Mouse (Mus musculus) hindbrain, embryonic 10.5 days (tissue): ENCODE data around the gene Rab11fip3. TPM values are rescaled to one million over a fixed set of nuclear protein-coding genes. Genes with fewer than 3 reads are reported as not detected.

Source experiments
- DNase-seq: peaks from one replicate; pipeline ENCODE4 v3.0.0-alpha.2; 2017; ENCODE audit warnings: low spot score
- H3K27ac ChIP-seq: fragments of 300-500 bp; sonication (generic); 2 replicates; pipeline ENCODE4 v1.5.1; 2016; ENCODE audit warnings: mild to moderate bottlenecking, moderate library complexity
- H3K27me3 ChIP-seq: fragments of 300-500 bp; sonication (generic); 2 replicates; pipeline ENCODE4 v1.6.1; 2016; ENCODE audit warnings: mild to moderate bottlenecking; ENCODE audit not compliant: poor library complexity, insufficient read depth, severe bottlenecking
- H3K36me3 ChIP-seq: fragments of 300-500 bp; sonication (generic); 2 replicates; pipeline ENCODE4 v1.6.1; 2016; ENCODE audit warnings: mild to moderate bottlenecking, moderate library complexity
- H3K4me1 ChIP-seq: fragments of 300-500 bp; sonication (generic); replicated peaks from 2 replicates; pipeline ENCODE4 v1.6.1; 2016; ENCODE audit warnings: mild to moderate bottlenecking
- H3K4me3 ChIP-seq: fragments of 300-500 bp; sonication (generic); 2 replicates; pipeline ENCODE4 v1.5.1; 2016; ENCODE audit warnings: mild to moderate bottlenecking, moderate library complexity
- H3K9me3 ChIP-seq: fragments of 300-500 bp; sonication (generic); 2 replicates; pipeline ENCODE4 v1.6.1; 2016; ENCODE audit warnings: mild to moderate bottlenecking, moderate library complexity
- WGBS: fragments of 180-500 bp; shearing (Covaris S2); methylation state at CpG from one replicate; pipeline ENCODE4 v1.1.7; 2016; 5-methylcytosine and 5-hydroxymethylcytosine counted together
- polyA plus RNA-seq: library from polyadenylated mRNA; unstranded; fragments of >200 nt; fragmentation: Nextera tagmentation; extraction: Ambion mirVana; gene quantifications from 2 replicates; pipeline ENCODE4 v1.2.1, GENCODE M21; 2016

The Rab11fip3 gene
- polyA plus RNA-seq, 1 experiment from 2014 or later: 30.9 TPM

- Histone ChIP-seq H3K4me1 (no peaks in the 10 kb centered on the region), H3K9me3 (no peaks in the 10 kb centered on the region), H3K27me3 (no peaks in the 10 kb centered on the region), H3K36me3 (peaks cover 96% of the 10 kb centered on the region), H3K4me3 (no peak overlapping the region), H3K27ac (no peak overlapping the region)
- WGBS: 94% methylated on average over 3 of the region's 3 CpGs
- no peak for DNase-seq
Observed at GRCm38 (mm10) chr17:25993489-25993888, 75.9 kb downstream of the Rab11fip3 start.

DNA sequence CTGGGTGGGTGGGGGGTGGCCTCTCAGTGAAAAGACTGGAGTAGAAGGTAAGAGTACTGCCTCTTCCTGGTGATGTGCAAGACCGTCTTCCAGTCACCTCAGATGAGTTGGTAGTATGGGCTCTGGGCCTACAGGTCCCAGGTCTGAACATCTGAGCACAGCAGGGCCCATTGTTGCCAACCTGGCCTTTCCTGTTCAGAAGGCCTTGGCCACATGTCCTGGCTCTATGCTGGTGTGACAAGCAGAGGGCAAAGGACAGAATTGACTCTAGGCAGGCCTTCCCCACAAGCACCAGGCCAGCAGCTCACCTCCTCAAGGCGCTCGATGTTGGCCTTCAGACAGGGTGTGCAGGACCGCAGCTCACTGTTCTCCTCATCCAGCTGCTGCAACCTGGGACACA is 77.1 kb downstream of the Rab11fip3 start:
- DNase-seq: no peak
- Histone ChIP-seq H3K36me3 (peaks cover 89% of the 10 kb centered on the region), H3K4me3 (no peak overlapping the region), H3K27me3 (no peaks in the 10 kb centered on the region), H3K9me3 (no peaks in the 10 kb centered on the region), H3K27ac (no peak overlapping the region), H3K4me1 (no peaks in the 10 kb centered on the region)
- 100% methylated on average over 4 of the region's 4 CpGs for WGBS

DNA sequence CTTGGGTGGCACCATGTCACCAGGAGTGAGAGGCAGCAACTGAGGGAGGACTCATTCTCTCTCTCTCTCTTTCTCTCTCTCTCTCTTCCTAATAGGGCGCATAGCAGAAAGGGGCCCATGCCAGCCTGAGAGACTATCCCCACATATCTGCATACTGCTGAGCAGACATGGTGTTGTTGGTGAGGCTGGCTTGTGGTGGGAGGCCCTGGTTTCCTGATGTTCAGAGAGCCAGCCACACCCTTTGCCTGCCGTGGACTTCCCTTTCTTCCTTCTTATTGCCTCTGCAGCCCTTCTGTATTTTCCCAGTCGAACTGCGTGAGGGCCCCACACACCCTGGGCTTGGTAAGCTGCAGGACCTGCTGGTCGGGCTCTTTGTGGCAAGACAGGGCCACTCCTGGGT is 79.0 kb downstream of the Rab11fip3 start:
- no peak overlapping the region for H3K4me3 ChIP-seq
- H3K9me3 ChIP-seq: no peaks in the 10 kb centered on the region
- H3K4me1 ChIP-seq: peaks cover 4% of the 10 kb centered on the region; the same call in 1 of the 2 replicates
- no peaks in the 10 kb centered on the region for H3K27me3 ChIP-seq
- 95% methylated on average over 5 of the region's 5 CpGs for WGBS
- H3K36me3 ChIP-seq: peaks cover 72% of the 10 kb centered on the region
- H3K27ac ChIP-seq: no peak overlapping the region
- no peak for DNase-seq

- WGBS: under 1% methylated on average over 91 of the region's 91 CpGs
- Histone ChIP-seq H3K36me3 (peaks cover 27% of the 10 kb centered on the region), H3K4me3 (peak within 1 kb of the TSS; percentile 78), H3K4me1 (peaks cover 30% of the 10 kb centered on the region), H3K27me3 (no peaks in the 10 kb centered on the region), H3K9me3 (no peaks in the 10 kb centered on the region), H3K27ac (peak within 1 kb of the TSS; percentile 94)
- DNase-seq: peak; percentile 94
Observed at GRCm38 (mm10) chr17:25985306-25986294, 83.8 kb downstream of the Rab11fip3 start, which contains the start of gene Capn15. Gene Capn15 (minus strand): TSS chr17:25985796.

DNA sequence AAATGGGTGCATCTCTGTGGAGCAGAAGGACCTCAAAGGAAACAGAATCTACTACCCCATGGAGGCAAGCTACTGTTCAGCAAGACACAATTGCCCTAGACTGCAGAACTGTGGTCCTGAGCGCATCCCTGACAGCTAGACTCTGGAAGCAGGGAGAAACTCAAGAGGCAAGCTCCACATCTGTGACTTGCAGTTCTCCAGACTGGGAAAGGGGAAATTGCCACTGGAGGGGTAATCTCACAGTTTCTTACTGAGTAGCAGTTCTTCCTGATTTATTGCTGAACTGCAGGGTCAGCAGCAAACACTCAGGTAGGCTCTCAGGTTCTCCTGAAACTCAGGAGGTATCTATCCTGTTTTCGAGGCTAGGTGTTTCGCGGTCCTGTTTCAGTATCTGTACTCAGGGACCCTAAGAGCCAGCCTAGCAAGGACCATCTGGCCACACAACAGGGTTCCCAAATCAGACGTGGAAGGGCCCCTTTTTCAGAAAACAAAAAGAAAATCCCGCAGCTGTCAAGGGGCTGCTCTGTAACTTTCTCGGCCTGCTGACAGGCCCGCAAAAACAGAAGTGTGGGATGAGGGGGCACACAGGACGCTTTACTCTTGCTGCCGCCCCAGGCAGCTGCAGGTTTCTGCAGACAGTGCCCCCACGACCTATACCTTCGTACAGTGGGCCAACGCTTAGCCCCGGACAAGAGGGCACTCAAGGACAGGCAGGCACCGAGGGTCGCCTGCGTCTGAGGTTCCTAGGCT is 84.6 kb downstream of the Rab11fip3 start:
- Histone ChIP-seq H3K36me3 (peaks cover 19% of the 10 kb centered on the region), H3K27ac (peak overlapping the region; percentile 94), H3K27me3 (no peaks in the 10 kb centered on the region), H3K9me3 (no peaks in the 10 kb centered on the region), H3K4me3 (peak overlapping the region; percentile 78), H3K4me1 (peaks cover 30% of the 10 kb centered on the region)
- WGBS: 13% methylated on average over 17 of the region's 17 CpGs
- DNase-seq: peak; percentile 10

DNA sequence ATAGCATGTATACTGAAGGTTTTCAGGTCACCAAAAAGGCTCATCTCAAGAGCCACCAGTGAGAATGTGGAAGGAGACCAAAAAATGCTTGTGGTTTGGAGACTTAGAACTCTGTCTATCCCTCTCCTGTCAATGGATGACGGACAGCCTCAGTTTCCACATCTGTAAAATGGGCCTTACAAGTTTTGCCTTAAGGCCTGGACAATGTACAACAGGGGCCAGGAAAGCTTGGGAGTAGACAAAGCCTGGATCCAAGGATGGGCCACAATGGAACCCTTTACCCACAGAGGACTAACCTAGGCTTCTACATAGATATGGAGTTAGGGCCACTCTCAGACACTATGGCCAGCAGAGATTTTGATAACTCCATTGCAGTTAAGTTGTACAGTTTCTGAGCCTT is 85.3 kb downstream of the Rab11fip3 start:
- Histone ChIP-seq H3K4me1 (peaks cover 30% of the 10 kb centered on the region), H3K27ac (0 out of 2 replicates have a peak overlapping the region, but pooled peaks have one; percentile 94), H3K36me3 (peaks cover 13% of the 10 kb centered on the region), H3K27me3 (no peaks in the 10 kb centered on the region), H3K9me3 (no peaks in the 10 kb centered on the region), H3K4me3 (peak overlapping the region; percentile 78)
- DNase-seq: no peak
- WGBS: 97% methylated on average over 1 of the region's 1 CpGs

- Histone ChIP-seq H3K27ac (no peak overlapping the region), H3K36me3 (0 out of 2 replicates have a peak, but pooled peaks cover 7% of the 10 kb centered on the region), H3K4me3 (no peak overlapping the region), H3K4me1 (peaks cover 30% of the 10 kb centered on the region), H3K27me3 (no peaks in the 10 kb centered on the region), H3K9me3 (no peaks in the 10 kb centered on the region)
- no peak for DNase-seq
- WGBS: 95% methylated on average over 3 of the region's 3 CpGs
Observed at GRCm38 (mm10) chr17:25982913-25983312, 86.4 kb downstream of the Rab11fip3 start.

DNA sequence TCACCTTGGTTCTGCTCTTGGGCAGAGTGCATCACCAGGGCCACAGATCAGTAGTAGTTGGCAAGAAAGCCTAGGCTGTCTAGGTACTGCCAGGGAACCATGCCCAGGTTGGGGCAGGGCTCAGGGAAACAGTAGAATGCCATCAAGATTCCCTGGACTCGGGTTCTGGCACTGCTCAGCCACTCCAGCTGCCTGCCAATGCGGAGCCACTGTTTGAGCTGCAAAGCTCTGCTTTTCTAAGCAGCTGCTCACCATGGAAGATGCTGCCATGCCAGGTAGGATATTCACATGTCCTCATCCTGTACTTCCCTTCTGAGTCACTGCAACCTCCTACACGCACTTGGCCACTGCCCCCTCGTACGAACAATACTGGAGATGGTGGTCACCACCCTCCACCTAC is 88.5 kb downstream of the Rab11fip3 start:
- Histone ChIP-seq H3K36me3 (0 out of 2 replicates have a peak, but pooled peaks cover 10% of the 10 kb centered on the region), H3K4me3 (no peak overlapping the region), H3K9me3 (no peaks in the 10 kb centered on the region), H3K27ac (no peak overlapping the region), H3K4me1 (peaks cover 26% of the 10 kb centered on the region), H3K27me3 (no peaks in the 10 kb centered on the region)
- no peak for DNase-seq
- 93% methylated on average over 5 of the region's 5 CpGs for WGBS

DNA sequence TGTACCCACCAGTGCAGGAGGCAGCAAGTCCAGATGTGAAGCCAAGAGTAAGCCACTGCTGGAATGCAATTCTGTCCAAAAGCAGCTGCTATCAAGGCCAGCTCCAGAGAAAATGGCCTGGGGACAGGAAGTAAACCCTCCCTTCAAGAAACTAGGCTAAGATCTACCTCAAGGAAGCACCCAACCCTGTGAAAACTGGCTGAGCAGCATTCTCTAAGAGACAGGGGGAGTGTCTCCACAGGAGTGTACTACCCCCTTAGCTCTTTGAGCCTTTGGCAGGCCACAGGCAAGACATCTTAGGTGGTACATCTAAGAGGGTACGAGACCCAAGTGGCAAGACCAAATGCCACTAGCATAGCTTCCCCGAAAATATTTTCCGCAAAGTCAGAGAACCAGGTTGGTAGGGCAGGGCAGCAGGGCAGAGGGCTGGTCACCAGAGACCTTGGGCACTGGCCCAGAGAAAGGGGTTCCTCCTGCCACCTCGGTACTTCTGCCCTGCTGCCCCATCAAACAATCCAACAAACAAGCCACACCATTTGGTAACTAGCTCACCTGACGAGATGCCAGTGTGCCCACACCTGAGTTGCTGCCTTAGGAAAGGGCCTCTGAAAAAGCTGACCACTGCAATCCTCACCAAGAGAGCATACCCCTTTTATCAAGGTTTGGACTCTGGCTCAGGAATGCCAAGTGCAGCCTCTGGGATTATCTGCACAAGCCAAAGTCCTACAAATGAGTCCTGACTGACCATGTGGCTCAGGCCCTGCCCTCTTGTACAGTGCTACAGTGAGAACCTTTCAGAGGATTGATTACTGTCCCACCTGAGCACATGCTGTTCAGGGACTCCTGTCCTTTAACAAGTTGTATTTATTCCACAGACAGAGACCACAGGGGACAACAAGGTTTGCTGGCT is 89.3 kb downstream of the Rab11fip3 start:
- H3K9me3 ChIP-seq: no peaks in the 10 kb centered on the region
- 0 out of 2 replicates have a peak, but pooled peaks cover 10% of the 10 kb centered on the region for H3K36me3 ChIP-seq
- H3K27me3 ChIP-seq: no peaks in the 10 kb centered on the region
- DNase-seq: no peak
- H3K27ac ChIP-seq: no peak overlapping the region
- no peak overlapping the region for H3K4me3 ChIP-seq
- WGBS: 92% methylated on average over 5 of the region's 5 CpGs
- peaks cover 26% of the 10 kb centered on the region for H3K4me1 ChIP-seq

GRCm38 (mm10) chr17:25970954-25971707 is 98.2 kb downstream of the Rab11fip3 start:
- Histone ChIP-seq H3K27ac (no peak overlapping the region), H3K36me3 (peaks cover 24% of the 10 kb centered on the region), H3K27me3 (no peaks in the 10 kb centered on the region), H3K4me1 (peaks cover 5% of the 10 kb centered on the region), H3K9me3 (no peaks in the 10 kb centered on the region), H3K4me3 (no peak overlapping the region)
- 85% methylated on average over 4 of the region's 4 CpGs for WGBS
- no peak for DNase-seq

GRCm38 (mm10) chr17:25970448-25970847 is 98.9 kb downstream of the Rab11fip3 start:
- Histone ChIP-seq H3K27ac (no peak overlapping the region), H3K27me3 (no peaks in the 10 kb centered on the region), H3K9me3 (no peaks in the 10 kb centered on the region), H3K36me3 (peaks cover 24% of the 10 kb centered on the region), H3K4me3 (no peak overlapping the region), H3K4me1 (peaks cover 5% of the 10 kb centered on the region)
- 96% methylated on average over 9 of the region's 9 CpGs for WGBS
- DNase-seq: no peak
